Mouse (Mus musculus) liver, adult (tissue): ENCODE measurements around the gene Mpp3.
A peak's percentile ranks its signal among the peaks of the same experiment; 100 is the strongest.

Source experiments
- GATA4 ChIP-seq: IDR thresholded peaks from 2 replicates; pipeline ENCODE4 v1.6.1; 2014; ENCODE audit warnings: mild to moderate bottlenecking, low read length; ENCODE audit not compliant: insufficient replicate concordance

The Mpp3 gene

DNA sequence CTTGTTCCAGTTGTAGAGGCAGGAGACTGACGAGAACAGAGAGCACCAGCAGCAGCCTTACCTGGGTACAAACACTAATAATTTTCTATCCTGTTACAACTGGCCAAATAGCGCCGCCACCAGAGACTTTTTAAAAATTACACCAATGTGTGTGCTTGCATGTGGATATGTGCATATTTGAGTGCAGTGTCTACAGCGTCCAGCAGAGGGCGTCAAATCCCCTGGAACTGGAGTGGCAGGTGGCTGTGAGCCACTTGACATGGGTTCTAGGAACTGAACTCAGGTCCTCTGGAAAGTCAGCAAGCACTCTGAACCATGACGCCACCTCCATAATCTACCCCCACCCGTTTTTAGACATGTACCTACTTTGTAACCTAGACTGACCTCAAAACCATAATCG, 24.0 kb downstream of the Mpp3 start:
- TF ChIP-seq GATA4: no peak

DNA sequence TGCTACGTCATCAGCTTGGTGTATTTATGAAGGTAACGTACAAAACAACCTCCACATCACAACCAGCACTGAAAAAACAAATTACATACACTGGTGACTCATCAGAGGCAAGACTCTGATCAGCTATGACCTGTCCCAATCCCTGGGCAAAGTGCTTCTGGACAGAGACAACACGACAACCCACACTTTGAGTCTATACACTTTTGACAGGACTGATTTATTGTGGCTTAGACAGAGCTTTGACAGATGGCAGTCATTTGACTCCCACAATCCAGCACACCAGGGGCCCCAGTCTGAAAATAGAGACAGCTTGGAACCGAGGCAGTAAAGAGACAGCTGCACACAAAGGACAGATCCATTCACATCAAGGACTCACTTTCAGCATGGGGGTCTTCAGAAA, 28.8 kb downstream of the Mpp3 start:
- TF ChIP-seq GATA4: no peak

DNA sequence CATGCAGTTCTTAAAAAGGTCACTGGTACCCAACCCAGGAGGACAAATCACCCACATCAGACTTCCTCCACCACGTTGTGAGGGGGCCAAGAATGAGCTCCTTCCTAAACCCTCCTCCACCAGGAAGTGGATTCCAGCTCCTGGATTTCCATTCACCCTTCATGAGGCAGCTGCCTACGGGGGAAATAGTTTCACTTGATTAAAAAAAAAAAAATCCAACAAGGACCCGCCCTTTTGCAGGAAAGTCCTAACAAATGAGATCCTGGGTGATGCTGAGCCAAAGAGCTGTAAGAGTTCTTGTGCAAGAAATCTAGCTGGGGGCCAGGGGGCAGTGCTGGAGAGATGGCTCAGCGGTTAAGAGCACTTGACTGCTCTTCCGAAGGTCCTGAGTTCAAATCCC, 30.0 kb downstream of the Mpp3 start:
- no peak for TF ChIP-seq GATA4

DNA sequence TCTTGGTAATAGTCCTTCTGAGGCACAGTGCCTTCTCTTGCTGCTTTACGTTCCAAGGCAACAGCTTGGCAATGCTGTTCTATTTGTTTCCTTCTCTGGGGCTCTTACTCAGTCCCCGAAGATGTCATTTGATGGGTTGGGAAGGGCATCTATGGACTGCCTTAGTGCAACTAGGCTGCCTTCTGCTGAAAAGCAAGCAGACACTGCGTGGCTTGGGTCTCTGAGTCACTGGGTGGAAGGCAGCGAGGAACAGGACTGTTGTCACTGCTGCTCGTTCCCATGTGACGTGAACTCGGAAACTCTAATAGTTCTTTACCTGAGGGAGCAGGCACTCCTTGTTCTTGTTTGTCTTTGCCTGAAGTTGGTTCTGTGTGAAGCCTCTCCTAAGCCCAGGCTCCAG, 32.3 kb downstream of the Mpp3 start:
- TF ChIP-seq GATA4: no peak

DNA sequence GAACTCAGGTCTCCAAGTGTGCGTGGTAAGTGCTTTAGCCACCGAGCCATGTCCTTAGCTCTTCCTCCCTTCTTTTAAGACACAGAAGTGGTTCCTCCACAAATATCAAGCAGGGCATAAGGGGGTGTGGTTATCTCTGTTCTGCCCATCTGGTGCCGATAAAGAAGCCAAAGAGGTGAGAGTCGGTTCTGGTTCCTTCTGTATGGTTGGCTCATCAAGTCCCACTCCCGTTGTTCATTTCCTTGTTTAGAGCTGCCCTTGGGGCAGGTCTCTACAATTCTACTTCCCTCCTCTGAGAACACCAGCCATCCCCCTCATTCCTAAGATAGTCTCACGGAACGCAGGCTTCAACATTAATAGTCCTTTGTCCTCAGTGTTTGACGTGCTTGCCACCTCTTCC, 34.2 kb downstream of the Mpp3 start:
- no peak for TF ChIP-seq GATA4

DNA sequence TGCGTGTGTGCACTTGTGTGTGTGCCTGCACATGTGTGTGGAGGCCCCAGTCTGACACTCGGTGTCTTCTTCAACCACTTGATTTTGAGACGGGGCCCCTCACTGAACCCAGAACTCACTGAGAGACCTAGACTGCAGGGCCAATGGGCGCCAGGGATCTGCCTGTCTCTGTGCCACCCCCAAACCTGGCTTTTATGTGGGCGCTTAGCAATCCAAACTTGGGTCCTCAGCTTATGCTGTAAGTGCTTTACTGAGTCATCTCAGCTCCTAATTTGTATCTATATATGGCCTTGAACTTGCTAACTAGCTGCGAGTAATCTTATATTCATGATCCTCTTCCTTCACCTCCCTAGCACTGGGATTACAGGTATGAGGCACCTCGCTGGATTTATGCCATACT, 35.9 kb downstream of the Mpp3 start:
- no peak for TF ChIP-seq GATA4

DNA sequence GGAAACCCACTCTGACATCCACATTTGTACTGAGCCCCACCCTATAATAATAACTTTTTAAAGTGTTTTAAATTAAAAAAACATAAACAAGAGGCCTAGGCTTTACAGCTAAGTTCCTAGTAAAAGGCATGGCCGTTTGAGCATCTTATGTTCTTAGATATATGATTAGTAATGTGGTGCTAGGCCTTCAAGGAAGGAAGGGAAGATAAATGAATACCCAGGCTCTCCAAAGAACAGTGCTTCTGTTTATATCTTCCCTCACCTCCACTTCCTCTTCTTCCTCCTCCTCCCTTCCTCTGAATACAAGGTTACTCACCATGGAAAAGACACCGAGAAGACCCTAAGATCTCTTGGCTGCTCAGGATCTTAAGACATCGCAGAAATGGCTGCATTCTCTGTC, 36.4 kb downstream of the Mpp3 start:
- TF ChIP-seq GATA4: no peak

DNA sequence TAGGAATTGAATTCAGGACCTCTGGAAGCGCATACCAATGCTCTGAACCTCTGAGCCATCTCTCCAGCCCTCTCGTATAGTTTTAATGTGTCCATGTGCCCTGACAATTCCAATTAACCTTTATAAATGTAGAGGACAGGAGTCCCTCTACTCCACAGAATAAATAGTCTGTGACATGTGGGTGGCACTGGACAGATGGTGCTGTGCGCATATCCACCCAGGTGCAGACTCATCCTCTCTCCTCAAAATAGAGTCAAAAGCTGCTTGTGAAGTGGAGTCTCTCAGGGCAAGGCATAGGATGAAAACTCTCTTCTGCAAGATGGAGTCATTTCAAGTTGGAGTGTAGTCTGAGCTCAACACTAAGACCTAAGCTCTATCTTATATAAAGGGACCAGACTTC, 38.0 kb downstream of the Mpp3 start:
- TF ChIP-seq GATA4: no peak

DNA sequence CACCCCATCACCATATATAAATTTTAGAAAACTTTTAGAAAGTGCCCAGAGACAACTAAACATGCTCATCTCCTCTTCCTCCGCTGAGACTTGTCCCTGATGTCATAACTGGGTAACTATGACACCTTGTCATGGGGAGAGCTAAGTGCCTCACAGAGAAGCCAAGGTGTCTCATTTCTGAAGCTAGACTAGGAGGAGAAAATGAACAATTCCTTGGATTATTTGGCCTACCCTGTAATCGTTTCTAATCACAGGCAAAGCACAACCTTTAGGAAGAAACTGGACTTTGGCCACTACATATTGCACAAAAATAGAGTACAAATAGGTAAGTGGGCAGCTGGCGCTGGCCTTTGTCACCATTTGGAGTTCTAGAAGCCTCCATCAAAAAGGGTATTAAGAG, 41.3 kb downstream of the Mpp3 start, which contains the start of gene Dusp3:
Gene Dusp3 (minus strand): TSS at position 101 of the 400 bp plus-strand sequence.
- TF ChIP-seq GATA4: no peak

DNA sequence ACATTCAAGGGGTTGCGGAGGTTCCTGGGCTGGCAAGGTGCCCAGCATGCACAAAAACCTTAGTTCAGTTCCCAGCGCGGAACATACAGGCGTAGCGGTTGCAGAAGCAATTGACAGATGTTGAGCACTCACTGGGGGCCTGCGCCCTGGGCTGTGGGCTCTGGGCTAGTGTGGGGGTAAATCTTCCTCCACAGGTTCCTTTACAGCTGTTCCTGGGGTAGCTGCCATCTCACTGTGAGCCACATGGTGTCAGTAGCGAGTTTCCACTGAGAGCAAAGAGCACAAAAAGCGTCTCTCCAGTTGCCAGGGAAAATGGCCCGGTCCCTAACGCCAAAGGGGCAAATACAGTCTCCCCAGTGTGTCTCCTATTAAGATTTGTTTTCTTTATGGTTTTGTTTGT, 42.3 kb downstream of the Mpp3 start:
- TF ChIP-seq GATA4: no peak

DNA sequence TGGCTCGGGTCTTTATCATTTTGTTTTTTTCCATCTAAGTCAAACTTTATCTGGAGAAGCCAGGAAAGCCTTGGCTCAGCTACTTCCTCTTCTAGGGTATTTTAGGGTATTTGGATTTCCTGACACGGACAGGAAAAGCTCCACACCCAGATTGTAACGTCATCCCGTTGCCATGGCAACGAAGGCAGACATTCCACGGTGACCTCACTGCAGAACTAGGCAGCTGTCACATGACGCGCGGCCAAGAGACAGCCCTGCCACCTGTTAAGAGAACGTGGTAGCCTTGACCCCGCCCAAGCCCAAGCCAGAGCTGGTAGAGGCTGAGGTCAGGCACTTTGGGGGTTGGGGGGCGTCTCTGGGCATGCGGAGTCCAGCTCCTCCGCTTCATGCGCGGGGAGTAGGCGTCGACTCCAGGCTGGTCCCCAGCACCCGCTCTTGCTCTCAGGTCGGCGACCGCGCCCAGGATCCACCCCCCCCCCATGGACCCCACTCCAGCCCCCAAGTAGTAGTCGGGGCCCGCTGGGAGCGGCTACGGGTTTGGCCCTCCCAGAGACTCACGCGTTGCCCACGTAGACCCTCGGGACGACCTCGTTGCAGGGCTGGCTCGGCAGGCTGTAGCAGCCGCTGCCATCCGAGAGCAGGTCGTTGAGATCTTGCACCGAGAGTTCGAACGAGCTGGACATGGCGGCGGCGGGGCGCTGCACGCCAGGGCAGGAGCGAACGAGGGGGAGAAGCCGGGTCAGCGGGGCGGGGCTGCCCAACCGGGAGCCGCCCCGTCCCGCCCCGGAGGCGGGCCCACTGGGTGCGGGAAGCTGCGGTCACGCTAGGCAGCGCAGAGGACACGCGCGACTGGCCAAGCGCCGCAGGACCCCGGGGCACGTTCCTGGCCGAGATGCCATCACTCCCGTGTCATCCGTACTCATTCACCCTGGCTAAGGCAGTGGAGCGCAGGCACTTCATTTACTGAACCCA, 43.9 kb downstream of the Mpp3 start, which contains the start of gene Cfap97d1:
Gene Cfap97d1 (plus strand): TSS at position 226 of the 972 bp plus-strand sequence.
- TF ChIP-seq GATA4: peak; percentile 30; the same call in 1 of the 2 replicates

DNA sequence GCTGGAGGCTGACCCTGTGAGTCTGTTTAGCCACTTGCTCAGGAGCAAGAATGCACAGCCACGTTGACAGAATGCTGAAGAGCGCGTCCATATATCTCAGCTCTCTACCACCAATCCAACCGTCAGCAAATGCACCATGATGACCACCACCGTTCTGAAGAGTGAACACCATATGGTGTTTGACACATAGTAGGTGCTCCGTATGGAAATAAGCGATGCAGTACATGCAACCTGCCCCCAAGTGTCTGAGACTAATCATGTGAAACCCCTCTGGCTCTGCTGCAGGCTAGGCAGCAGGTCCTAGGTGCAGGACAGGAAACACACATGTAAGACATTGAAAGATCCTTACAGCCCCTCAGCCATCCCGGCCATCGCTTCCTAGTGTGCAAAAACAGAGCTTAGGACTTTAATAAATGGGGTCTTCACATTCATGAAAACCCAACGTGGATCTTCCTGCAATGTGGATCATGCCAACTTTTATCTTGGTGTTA, 44.8 kb downstream of the Mpp3 start:
- TF ChIP-seq GATA4: no peak

DNA sequence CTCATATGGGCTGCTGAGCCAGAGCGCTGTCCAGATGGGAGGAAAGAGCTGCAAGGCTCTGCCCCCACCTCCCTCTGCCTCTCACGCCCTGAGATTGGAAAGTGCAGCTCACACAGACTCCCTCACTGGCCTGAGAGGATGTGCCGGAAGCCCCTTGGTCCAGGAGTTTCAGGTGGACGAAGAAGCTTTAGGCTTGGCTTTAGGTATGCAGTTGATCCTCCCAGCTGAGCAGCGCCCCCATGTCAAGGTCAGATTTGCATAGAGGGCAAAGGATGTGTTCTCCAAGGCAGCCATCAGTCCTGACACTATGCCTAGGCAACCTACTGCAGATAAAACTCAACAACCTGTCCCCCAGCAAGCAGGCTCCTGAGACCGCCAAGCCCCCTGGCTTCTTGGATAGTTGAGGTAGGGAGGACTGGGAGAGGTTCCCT, 45.3 kb downstream of the Mpp3 start:
- 0 out of 2 replicates have a peak, but pooled peaks have one; percentile 19 for TF ChIP-seq GATA4

DNA sequence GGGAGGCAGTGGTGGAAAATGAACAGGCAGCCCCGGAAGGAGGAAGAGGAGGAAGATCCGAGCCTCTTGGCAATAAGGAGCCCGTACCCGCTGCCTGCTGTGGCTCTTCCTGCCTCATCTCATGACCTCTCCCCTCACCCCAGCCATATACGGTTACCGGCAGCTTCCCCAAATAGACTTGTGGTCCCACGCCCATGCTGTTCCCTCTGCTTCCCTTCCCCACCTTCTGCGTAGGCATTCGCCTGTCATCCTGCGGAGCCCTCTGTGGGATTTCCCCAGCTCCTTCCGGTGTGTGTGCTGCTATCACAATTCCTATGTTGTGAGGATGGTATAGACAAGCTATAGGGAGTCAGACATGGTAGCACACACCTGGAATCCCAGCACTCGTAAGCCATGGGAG, 46.4 kb downstream of the Mpp3 start:
- no peak for TF ChIP-seq GATA4

DNA sequence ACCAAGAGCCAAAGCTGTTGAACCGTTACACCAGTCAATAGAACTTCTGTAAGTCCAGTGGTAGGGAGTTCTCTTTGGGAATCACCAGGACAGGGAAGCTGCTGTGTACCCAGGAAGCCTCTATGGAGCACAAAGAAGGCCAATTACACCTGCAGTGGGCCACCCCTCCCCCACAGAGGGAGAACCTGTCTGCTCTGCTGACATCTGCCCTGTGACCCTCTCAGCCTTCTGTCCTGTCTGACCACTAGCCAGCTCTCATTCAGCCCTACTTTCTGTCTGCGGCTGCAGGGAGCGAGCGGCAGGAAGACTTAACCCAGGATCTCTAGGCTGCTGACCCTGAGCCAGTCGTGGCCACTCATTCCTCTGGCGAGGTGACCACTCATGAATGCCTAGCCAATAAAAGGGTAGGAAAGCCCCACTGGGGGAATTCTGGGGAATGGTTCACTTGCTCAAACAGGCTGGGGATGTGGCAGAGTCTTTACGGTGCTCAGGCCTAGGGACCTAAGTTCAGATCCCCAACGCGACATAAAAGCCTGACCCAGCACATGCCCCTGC, 47.6 kb downstream of the Mpp3 start:
- no peak for TF ChIP-seq GATA4

DNA sequence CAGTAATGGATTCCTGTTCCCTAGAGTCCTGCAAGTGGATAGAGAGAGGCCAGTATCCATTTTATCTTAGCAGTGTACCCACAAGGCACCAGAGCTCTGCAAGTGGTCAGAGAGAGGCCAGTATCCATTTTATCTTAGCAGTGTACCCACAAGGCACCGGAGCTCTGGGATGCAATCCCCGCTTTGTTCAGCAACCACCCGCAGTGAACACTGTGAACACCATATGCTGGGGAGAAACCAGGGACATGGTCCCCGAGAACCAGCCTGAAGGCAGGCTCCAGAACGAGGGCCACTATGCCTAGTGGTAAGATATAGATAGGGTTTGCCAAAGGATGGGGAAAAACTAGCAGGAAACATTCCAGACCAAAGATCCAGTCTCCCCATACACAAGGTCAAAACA, 49.1 kb downstream of the Mpp3 start:
- no peak for TF ChIP-seq GATA4

DNA sequence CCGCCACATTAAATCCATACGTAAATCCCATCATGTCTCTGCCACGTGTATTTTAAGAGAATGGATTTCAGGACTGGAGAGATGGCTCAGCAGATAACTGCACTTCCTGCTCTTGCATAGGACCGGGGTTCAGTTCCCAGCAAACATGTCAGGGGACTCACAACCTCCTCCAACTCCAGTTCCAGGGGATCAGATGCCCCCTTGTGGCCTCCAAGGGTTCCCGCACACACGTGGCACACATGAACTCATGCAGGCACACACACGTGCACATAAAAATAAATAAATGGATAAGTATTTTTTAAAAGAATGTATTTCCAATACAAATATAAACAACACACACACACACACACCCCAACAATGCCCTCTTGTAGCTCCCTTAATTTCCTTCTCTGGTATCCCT, 51.3 kb downstream of the Mpp3 start:
- no peak for TF ChIP-seq GATA4

DNA sequence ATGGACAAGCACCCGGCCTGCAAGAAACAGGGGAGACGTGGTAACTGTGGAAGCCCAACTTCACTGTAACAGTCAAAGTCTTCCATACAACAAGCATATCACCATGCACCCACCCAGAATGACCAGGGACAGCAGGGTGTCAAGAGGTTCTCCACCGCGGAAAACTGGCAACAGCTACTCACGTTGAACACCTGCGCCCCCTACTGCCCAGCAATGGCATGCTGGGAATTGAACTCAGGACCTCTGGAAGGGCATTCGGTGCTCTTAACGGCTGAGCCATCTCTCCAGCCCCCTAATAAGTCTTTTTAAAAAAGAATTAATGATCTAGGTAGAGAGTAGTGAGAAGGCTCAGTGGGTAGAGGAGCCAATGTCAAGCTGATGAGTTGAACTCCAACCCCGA, 53.3 kb downstream of the Mpp3 start:
- TF ChIP-seq GATA4: no peak
